Mouse (Mus musculus) liver, embryonic 14.5 days (tissue): Measurements from ENCODE around the gene Fam92b. TPM values are rescaled to one million over a fixed set of nuclear protein-coding genes. Genes with fewer than 3 reads are reported as not detected.

ENCODE experiments used
- ATAC-seq: fragments of 200-750 bp; cut with Nextera tagmentation; 2 replicates; pipeline ENCODE4 v1.8.0; 2017; ENCODE audit warnings: moderate number of reproducible peaks, mild to moderate bottlenecking, moderate library complexity; ENCODE audit not compliant: insufficient read depth
- DNase-seq, 3 experiments: peaks; one replicate each; pipeline ENCODE4 v3.0.0-alpha.2; 2012 to 2013; ENCODE audit warnings: low read depth in 3 of 3, low spot score in 3 of 3
- H3K27ac ChIP-seq: fragments of 300-500 bp; sonication (generic); 2 replicates; pipeline ENCODE4 v1.5.1; 2014; ENCODE audit warnings: moderate library complexity, mild to moderate bottlenecking, control low read depth, inconsistent platforms
- H3K27me3 ChIP-seq: fragments of 300-500 bp; sonication (generic); 2 replicates; pipeline ENCODE4 v1.6.1; 2014; ENCODE audit warnings: mild to moderate bottlenecking, low read length, moderate library complexity; ENCODE audit not compliant: control insufficient read depth, insufficient read depth
- H3K36me3 ChIP-seq: fragments of 300-500 bp; sonication (generic); replicated peaks from 2 replicates; pipeline ENCODE4 v1.6.1; 2014; ENCODE audit warnings: low read depth; ENCODE audit not compliant: control insufficient read depth, insufficient read depth
- H3K4me1 ChIP-seq, 2 experiments: fragments of 200-500 bp in 1 of 2; fragments of 300-500 bp in 1 of 2; sonication (generic) in 1 of 2; replicated peaks; 2 replicates each; pipeline ENCODE4 v1.6.1; 2012 to 2014; ENCODE audit warnings: antibody characterized with exemption in 1 of 2, inconsistent platforms in 1 of 2, low read length in 1 of 2; ENCODE audit not compliant: control insufficient read depth in 2 of 2, insufficient read depth in 2 of 2
- H3K4me2 ChIP-seq: fragments of 300-500 bp; sonication (generic); 2 replicates; pipeline ENCODE4 v1.6.1; 2014; ENCODE audit warnings: low read depth, mild to moderate bottlenecking, control low read depth, moderate library complexity
- H3K4me3 ChIP-seq, 2 experiments: fragments of 200-500 bp in 1 of 2; fragments of 300-500 bp in 1 of 2; sonication (generic) in 1 of 2; 2 replicates each; pipeline ENCODE4 v1.5.1; 2012 to 2014; ENCODE audit warnings: low read depth in 2 of 2, low read length in 2 of 2, mild to moderate bottlenecking in 2 of 2, control low read depth in 1 of 2, inconsistent platforms in 1 of 2, moderate library complexity in 1 of 2; ENCODE audit not compliant: insufficient read depth in 1 of 2
- H3K9ac ChIP-seq: fragments of 300-500 bp; sonication (generic); replicated peaks from 2 replicates; pipeline ENCODE4 v1.6.1; 2014; ENCODE audit warnings: mild to moderate bottlenecking, control low read depth, moderate library complexity
- H3K9me3 ChIP-seq: fragments of 300-500 bp; sonication (generic); 2 replicates; pipeline ENCODE4 v1.6.1; 2016; ENCODE audit warnings: low read length, mixed read lengths; ENCODE audit not compliant: control insufficient read depth
- CTCF ChIP-seq: IDR thresholded peaks from 2 replicates; pipeline ENCODE4 v1.5.1; 2016; ENCODE audit warnings: antibody characterized with exemption, low read depth, control low read depth
- EP300 ChIP-seq: IDR thresholded peaks from 2 replicates; pipeline ENCODE4 v1.6.1; 2016; ENCODE audit warnings: antibody characterized with exemption, low read depth
- WGBS: fragments of 180-500 bp; shearing (Covaris S2); extraction: QIAGEN DNeasy Blood & Tissue Kit; methylation state at CpG from one replicate; pipeline ENCODE4 v1.1.7; 2014; ENCODE audit not compliant: insufficient replicate concordance; 5-methylcytosine and 5-hydroxymethylcytosine counted together
- polyA plus RNA-seq, 2 experiments: library from polyadenylated mRNA; depleted of rRNA in 1 of 2; stranded (reverse) in 1 of 2; unstranded in 1 of 2; fragments of >200 nt; fragmentation: Nextera tagmentation in 1 of 2; extraction: Ambion mirVana in 1 of 2; gene quantifications; 2 replicates each; pipeline versions ENCODE4 v1.2.1 to v1.2.3; 2012 to 2014

The Fam92b gene
- polyA plus RNA-seq, 2 experiments, result not detected

- Histone ChIP-seq H3K4me2 (no peak overlapping the region), H3K4me1 (no peaks in the 10 kb centered on the region; a peak in 1 of 4 replicates), H3K27me3 (peaks cover 30% of the 10 kb centered on the region), H3K27ac (no peak overlapping the region), H3K36me3 (no peaks in the 10 kb centered on the region), H3K4me3 (no peak overlapping the region), H3K9me3 (no peaks in the 10 kb centered on the region), H3K9ac (no peak overlapping the region)
- no peak for DNase-seq
- no peak for TF ChIP-seq CTCF
- no peak for TF ChIP-seq EP300
- 52% methylated on average over 5 of the region's 5 CpGs for WGBS
- no peak for ATAC-seq
These were observed 58.4 kb downstream of the Fam92b start for GRCm38 (mm10) chr8:120118847-120119246.

- no peak overlapping the region for H3K4me3 ChIP-seq
- 62% methylated on average over 9 of the region's 9 CpGs for WGBS
- H3K27ac ChIP-seq, result no peak overlapping the region
- H3K4me2 ChIP-seq, result no peak overlapping the region
- no peak overlapping the region for H3K9ac ChIP-seq
- H3K27me3 ChIP-seq, result peaks cover 29% of the 10 kb centered on the region
- no peaks in the 10 kb centered on the region for H3K36me3 ChIP-seq
- peaks cover 0 to 2% of the 10 kb centered on the region in 2 experiments; a peak in 3 of 4 replicates for H3K4me1 ChIP-seq
- no peaks in the 10 kb centered on the region for H3K9me3 ChIP-seq
- DNase-seq (no peak), ATAC-seq (no peak)
- TF ChIP-seq CTCF, result no peak
- no peak for TF ChIP-seq EP300
These were observed 59.1 kb downstream of the Fam92b start for GRCm38 (mm10) chr8:120118162-120118561.

GRCm38 (mm10) chr8:120116600-120116999, 60.7 kb downstream of the Fam92b start:
- peaks cover 27% of the 10 kb centered on the region for H3K27me3 ChIP-seq
- DNase-seq (no peak), ATAC-seq (no peak)
- WGBS, result 41% methylated on average over 7 of the region's 7 CpGs
- H3K36me3 ChIP-seq, result no peaks in the 10 kb centered on the region
- H3K27ac ChIP-seq, result no peak overlapping the region
- no peak overlapping the region for H3K4me2 ChIP-seq
- peaks cover 2 to 8% of the 10 kb centered on the region in 2 experiments; a peak in 3 of 4 replicates for H3K4me1 ChIP-seq
- H3K9ac ChIP-seq, result no peak overlapping the region
- TF ChIP-seq EP300 (no peak), CTCF (no peak)
- H3K9me3 ChIP-seq, result no peaks in the 10 kb centered on the region
- no peak overlapping the region for H3K4me3 ChIP-seq

Other genes starting within 250 kb of the Fam92b start
- gene Crispld2, start 185.0 kb downstream of the Fam92b start, polyA plus RNA-seq (2012; rRNA removed), result 0.25 and 0.47 TPM in 2 replicates
- 0.27 and 0.30 TPM in 2 replicates for gene Crispld2, start 185.0 kb downstream of the Fam92b start, polyA plus RNA-seq (2014; fragmentation: Nextera tagmentation; extraction: Ambion mirVana)
- 12.1 and 12.2 TPM in 2 replicates for gene Zdhhc7, start 76.0 kb downstream of the Fam92b start, polyA plus RNA-seq (2012; rRNA removed)
- gene Zdhhc7, start 76.0 kb downstream of the Fam92b start, polyA plus RNA-seq (2014; fragmentation: Nextera tagmentation; extraction: Ambion mirVana), result 9.2 and 11.4 TPM in 2 replicates
- gene 6430548M08Rik, start 63.3 kb downstream of the Fam92b start, polyA plus RNA-seq (2012; rRNA removed), result 0.73 and 0.83 TPM in 2 replicates
- gene 6430548M08Rik, start 63.3 kb downstream of the Fam92b start, polyA plus RNA-seq (2014; fragmentation: Nextera tagmentation; extraction: Ambion mirVana), result 1.00 and 2.5 TPM in 2 replicates
- 14.9 and 16.0 TPM in 2 replicates for gene Gse1, start 51.0 kb upstream of the Fam92b start, polyA plus RNA-seq (2012; rRNA removed)
- 11.4 and 13.9 TPM in 2 replicates for gene Gse1, start 51.0 kb upstream of the Fam92b start, polyA plus RNA-seq (2014; fragmentation: Nextera tagmentation; extraction: Ambion mirVana)